Mouse (Mus musculus): ENCODE data around the gene Nrp1. TPM values are rescaled to one million over a fixed set of nuclear protein-coding genes. Genes with fewer than 3 reads are reported as not detected.

Nrp1 gene
- polyA plus RNA-seq, 1 experiment from 2014 or later, result 132 TPM

DNA sequence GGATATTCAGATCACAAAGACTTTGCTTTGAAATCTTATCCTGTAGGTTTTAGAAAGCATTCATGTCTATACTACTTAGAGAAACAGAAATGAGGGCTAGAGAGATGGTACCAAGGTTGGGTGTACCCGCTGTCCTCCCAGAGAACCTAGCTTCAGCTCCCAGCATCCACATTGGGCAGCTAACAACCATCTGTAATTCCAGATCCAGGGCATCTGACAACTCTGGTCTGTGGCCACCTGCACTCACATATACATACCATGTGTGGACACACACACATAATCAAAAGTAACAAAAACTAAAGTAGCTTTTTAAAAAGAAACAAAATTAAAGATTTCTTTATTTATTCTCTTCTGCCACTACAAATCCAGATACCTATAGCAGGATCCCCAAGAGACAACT, 3.3 kb upstream of the Nrp1 start:
- DNase-seq (ENCODE audit: low read depth, low spot score) (no peak), ATAC-seq (no peak)
- in situ Hi-C loops (cut with MboI; ENCODE audit: low pct_unique_long_range_greater_than_20kb), result loop anchor here (5.0 kb wide), 4 partner anchors 188 to 1158 kb away; no protein-coding TSS in a partner anchor
- POLR2A ChIA-PET, result interaction anchor here (0.6 kb wide), 1 partner anchor 770 kb away, joined by 3 read pairs; no protein-coding TSS in a partner anchor
- no peak for TF ChIP-seq CTCF (IDR thresholded peaks at IDR 0.05)
- CTCF ChIA-PET, result no interaction called here
- H3K27me3 ChIP-seq, result no peaks in the 10 kb centered on the region

- H3K27me3 ChIP-seq, result no peaks in the 10 kb centered on the region
- in situ Hi-C loops (cut with MboI; ENCODE audit: low pct_unique_long_range_greater_than_20kb), result loop anchor here (5.0 kb wide), 4 partner anchors 189 to 1159 kb away; no protein-coding TSS in a partner anchor
These were observed 2.2 kb upstream of the Nrp1 start for GRCm38 (mm10) chr8:128356170-128356569.

GRCm38 (mm10) chr8:128356796-128357539, 1.4 kb upstream of the Nrp1 start:
- ChIA-PET CTCF (interaction anchor here (1.0 to 1.1 kb wide), 4 partner anchors 9 to 121 kb away, joined by 3 read pairs; no protein-coding TSS in a partner anchor), POLR2A (no interaction called here)
- in situ Hi-C loops (cut with MboI; ENCODE audit: low pct_unique_long_range_greater_than_20kb), result loop anchor here (5.0 kb wide), 4 partner anchors 190 to 1160 kb away; no protein-coding TSS in a partner anchor
- no peaks in the 10 kb centered on the region for H3K27me3 ChIP-seq
- peak; percentile 32 for ATAC-seq
- no peak for DNase-seq (ENCODE audit: low read depth, low spot score)
- TF ChIP-seq CTCF (IDR thresholded peaks at IDR 0.05), result peak; percentile 51

More at GRCm38 (mm10) chr8:128356170-128356569, 2.2 kb upstream of the Nrp1 start:
- TF ChIP-seq CTCF (IDR thresholded peaks at IDR 0.05), result no peak
- POLR2A ChIA-PET, result no interaction called here
- no peak for ATAC-seq
- no peak for DNase-seq (ENCODE audit: low read depth, low spot score)
- CTCF ChIA-PET, result interaction anchor here (1.0 to 1.1 kb wide), 3 partner anchors 9 to 119 kb away, joined by 3 read pairs; no protein-coding TSS in a partner anchor

DNA sequence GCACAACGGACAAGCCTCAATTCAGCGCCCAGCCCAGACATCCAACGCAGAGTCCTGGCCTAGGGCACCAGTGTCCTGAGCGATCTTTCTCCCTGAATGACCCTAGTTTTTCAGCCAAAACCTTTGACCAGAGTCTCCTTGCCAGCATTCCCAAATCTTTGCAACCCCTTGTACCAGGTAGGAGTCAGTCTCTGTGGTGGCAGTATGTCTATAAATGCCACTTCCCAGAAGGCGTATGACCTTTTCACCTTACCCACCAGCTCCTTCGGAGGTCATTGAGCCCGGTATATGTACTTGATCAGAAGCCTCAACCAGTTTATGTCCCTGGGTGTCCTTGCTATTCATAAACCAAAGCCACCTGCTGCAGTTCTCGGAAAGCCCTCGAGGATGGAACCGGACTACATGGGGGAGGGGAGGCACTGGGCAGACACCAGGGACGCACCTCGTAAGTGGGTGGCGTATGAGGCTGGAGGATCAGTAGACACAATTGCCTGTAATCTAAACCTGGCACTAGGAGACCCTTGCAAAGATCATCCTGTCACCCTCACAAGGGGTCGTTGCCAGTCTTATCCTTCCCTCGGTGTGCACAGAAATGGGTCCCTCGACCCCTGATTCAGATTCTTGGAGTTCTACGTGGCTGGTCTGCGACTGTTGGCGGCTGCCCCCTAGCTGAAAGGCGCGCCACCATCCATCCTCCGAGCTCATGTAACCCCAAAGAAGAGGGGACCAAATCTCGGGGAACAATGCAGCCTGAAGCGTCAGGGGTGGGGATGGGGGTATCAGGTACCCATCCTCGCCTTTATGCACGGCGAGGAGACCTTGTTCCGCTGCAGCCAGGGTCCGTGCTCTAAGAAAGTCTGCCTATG, 631 bp upstream of the Nrp1 start:
- DNase-seq (ENCODE audit: low read depth, low spot score), result no peak
- CTCF ChIA-PET, result interaction anchor here (1.0 kb wide), 1 partner anchor 122 kb away, joined by 3 read pairs; no protein-coding TSS in a partner anchor
- in situ Hi-C loops (cut with MboI; ENCODE audit: low pct_unique_long_range_greater_than_20kb), result loop anchor here (5.0 kb wide), 4 partner anchors 190 to 1160 kb away; no protein-coding TSS in a partner anchor
- no peaks in the 10 kb centered on the region for H3K27me3 ChIP-seq
- POLR2A ChIA-PET, result no interaction called here
- no peak for ATAC-seq
- TF ChIP-seq CTCF (IDR thresholded peaks at IDR 0.05), result peak; percentile 75

- POLR2A ChIA-PET, result interaction anchor here (0.5 kb wide), 1 partner anchor 212 kb away, joined by 3 read pairs; no protein-coding TSS in a partner anchor
- ATAC-seq (peak; percentile 46), DNase-seq (ENCODE audit: low read depth, low spot score) (no peak)
- in situ Hi-C loops (cut with MboI; ENCODE audit: low pct_unique_long_range_greater_than_20kb), result loop anchor here (5.0 kb wide), 4 partner anchors 192 to 1162 kb away; no protein-coding TSS in a partner anchor
- CTCF ChIA-PET, result no interaction called here
- no peak for TF ChIP-seq CTCF (IDR thresholded peaks at IDR 0.05)
- no peaks in the 10 kb centered on the region for H3K27me3 ChIP-seq
These were observed 534 bp downstream of the Nrp1 start for GRCm38 (mm10) chr8:128358756-128359520.

- in situ Hi-C loops (cut with MboI; ENCODE audit: low pct_unique_long_range_greater_than_20kb), result loop anchor here (5.0 to 10.0 kb wide), 8 partner anchors 133 to 1162 kb away; no protein-coding TSS in a partner anchor
- H3K27me3 ChIP-seq, result no peaks in the 10 kb centered on the region
- POLR2A ChIA-PET, result no interaction called here
- TF ChIP-seq CTCF (IDR thresholded peaks at IDR 0.05), result no peak
- ATAC-seq, result peak; percentile 15
- CTCF ChIA-PET, result no interaction called here
- DNase-seq (ENCODE audit: low read depth, low spot score), result no peak
These were observed 1.3 kb downstream of the Nrp1 start for GRCm38 (mm10) chr8:128359521-128360318.

DNA sequence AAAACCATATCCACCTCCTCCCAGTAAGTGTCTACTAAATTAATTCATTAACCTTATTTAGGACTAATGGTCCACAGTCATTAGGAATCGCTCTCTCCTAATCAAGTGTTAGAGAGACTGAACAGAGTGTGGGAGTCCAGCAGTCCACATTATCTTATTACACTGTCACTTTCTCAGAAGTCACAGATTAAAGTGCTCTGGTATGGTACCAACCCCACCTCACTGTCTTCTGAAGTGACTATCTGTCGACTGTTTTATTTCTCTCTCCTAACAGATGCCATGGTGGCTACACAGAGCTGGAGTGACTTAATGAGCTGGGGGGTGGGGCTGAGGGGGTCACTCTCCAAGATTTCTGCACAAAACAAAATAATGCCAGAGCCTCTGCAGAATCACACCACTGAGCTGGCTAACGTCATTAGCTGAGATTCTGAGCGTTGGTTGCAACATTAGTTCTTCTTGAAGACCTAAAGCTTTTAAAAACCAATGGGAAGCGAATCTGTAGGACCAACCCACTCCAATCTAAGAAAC, 3.0 kb downstream of the Nrp1 start:
- no peak for TF ChIP-seq CTCF (IDR thresholded peaks at IDR 0.05)
- H3K27me3 ChIP-seq, result no peaks in the 10 kb centered on the region
- ATAC-seq (no peak), DNase-seq (ENCODE audit: low read depth, low spot score) (no peak)
- ChIA-PET CTCF (no interaction called here), POLR2A (interaction anchor here (1.3 kb wide), 1 partner anchor 154 kb away, joined by 3 read pairs; no protein-coding TSS in a partner anchor)
- in situ Hi-C loops (cut with MboI; ENCODE audit: low pct_unique_long_range_greater_than_20kb), result loop anchor here (5.0 to 10.0 kb wide), 4 partner anchors 131 to 924 kb away; no protein-coding TSS in a partner anchor

DNA sequence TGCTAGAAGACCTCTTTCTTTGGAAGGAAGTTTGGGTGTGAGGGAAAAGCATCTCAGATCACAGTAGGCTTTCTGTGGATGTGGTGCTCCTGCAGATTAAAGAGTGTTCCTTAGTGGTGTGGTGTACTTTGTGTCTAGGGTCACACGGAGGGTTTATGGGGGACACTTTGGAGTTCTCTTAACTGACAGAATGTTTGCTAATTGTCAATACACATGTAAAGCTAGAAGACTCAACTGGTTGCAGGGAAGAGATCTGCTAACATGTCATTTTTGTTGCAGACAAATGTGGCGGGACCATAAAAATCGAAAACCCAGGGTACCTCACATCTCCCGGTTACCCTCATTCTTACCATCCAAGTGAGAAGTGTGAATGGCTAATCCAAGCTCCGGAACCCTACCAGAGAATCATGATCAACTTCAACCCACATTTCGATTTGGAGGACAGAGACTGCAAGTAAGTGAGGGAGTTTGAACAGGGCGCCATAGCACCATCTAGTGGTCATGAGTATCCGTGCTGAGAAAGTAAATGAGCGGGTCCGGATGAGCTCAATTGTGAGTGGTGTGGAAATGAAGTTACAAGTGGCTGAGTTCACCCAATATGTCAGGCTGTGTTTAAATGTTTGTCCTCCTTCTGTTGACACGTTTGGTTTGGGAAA, 4.7 kb downstream of the Nrp1 start:
- POLR2A ChIA-PET, result interaction anchor here (1.1 to 1.3 kb wide), 2 partner anchors 155 to 205 kb away, joined by 3 read pairs; no protein-coding TSS in a partner anchor
- CTCF ChIA-PET, result interaction anchor here (0.7 to 2.1 kb wide), 25 partner anchors 16 to 1004 kb away, joined by 3 to 9 read pairs (median 3); no protein-coding TSS in a partner anchor
- DNase-seq (ENCODE audit: low read depth, low spot score) (no peak), ATAC-seq (no peak)
- H3K27me3 ChIP-seq, result no peaks in the 10 kb centered on the region
- in situ Hi-C loops (cut with MboI; ENCODE audit: low pct_unique_long_range_greater_than_20kb), result loop anchor here (5.0 to 10.0 kb wide), 4 partner anchors 129 to 926 kb away; no protein-coding TSS in a partner anchor
- TF ChIP-seq CTCF (IDR thresholded peaks at IDR 0.05), result peak; percentile 95
